Mouse (Mus musculus) right cerebral cortex, postnatal 4 days (tissue): ENCODE data around the gene Tnnt1.

Source experiments
- DNase-seq: peaks from one replicate; pipeline ENCODE4 v3.0.0-alpha.2; 2022

Gene Tnnt1

GRCm38 (mm10) chr7:4521231-4522003, 5.2 kb upstream of the Tnnt1 start:
- DNase-seq: no peak

- no peak for DNase-seq
These were observed 2.3 kb upstream of the Tnnt1 start for GRCm38 (mm10) chr7:4518487-4518886.

GRCm38 (mm10) chr7:4515853-4516252, 329 bp downstream of the Tnnt1 start:
- no peak for DNase-seq

- no peak for DNase-seq
These were observed 2.1 kb downstream of the Tnnt1 start for GRCm38 (mm10) chr7:4513829-4514712.

- DNase-seq: no peak
These were observed 2.9 kb downstream of the Tnnt1 start for GRCm38 (mm10) chr7:4513236-4513635.

GRCm38 (mm10) chr7:4511489-4512224, 4.5 kb downstream of the Tnnt1 start:
- no peak for DNase-seq

- peak; percentile 47 for DNase-seq
These were observed 6.1 kb downstream of the Tnnt1 start for GRCm38 (mm10) chr7:4509863-4510608.

GRCm38 (mm10) chr7:4508739-4509116, 7.5 kb downstream of the Tnnt1 start:
- no peak for DNase-seq

GRCm38 (mm10) chr7:4508062-4508738, 8.0 kb downstream of the Tnnt1 start:
- no peak for DNase-seq

- no peak for DNase-seq
These were observed 9.0 kb downstream of the Tnnt1 start for GRCm38 (mm10) chr7:4507220-4507619.

GRCm38 (mm10) chr7:4504646-4505435, 11.3 kb downstream of the Tnnt1 start:
- no peak for DNase-seq

GRCm38 (mm10) chr7:4503858-4504257, 12.3 kb downstream of the Tnnt1 start:
- no peak for DNase-seq

- no peak for DNase-seq
These were observed 13.1 kb downstream of the Tnnt1 start for GRCm38 (mm10) chr7:4503100-4503499.

- DNase-seq: no peak
These were observed 13.6 kb downstream of the Tnnt1 start for GRCm38 (mm10) chr7:4502421-4503090.

- DNase-seq: peak; percentile 96
These were observed 14.4 kb downstream of the Tnnt1 start, which contains the start of gene Ppp1r12c for GRCm38 (mm10) chr7:4501558-4502397. TSS of gene Ppp1r12c (minus strand) at chr7:4501680.

GRCm38 (mm10) chr7:4500892-4501471, 15.2 kb downstream of the Tnnt1 start:
- peak; percentile 61 for DNase-seq

GRCm38 (mm10) chr7:4499034-4499433, 17.1 kb downstream of the Tnnt1 start:
- no peak for DNase-seq

GRCm38 (mm10) chr7:4498251-4498650, 17.9 kb downstream of the Tnnt1 start:
- DNase-seq: no peak

GRCm38 (mm10) chr7:4497271-4497903, 18.8 kb downstream of the Tnnt1 start:
- DNase-seq: no peak
